Mouse (Mus musculus) embryonic facial prominence, embryonic 12.5 days (tissue): ENCODE data around the gene Arsj. TPM values are rescaled to one million over a fixed set of nuclear protein-coding genes. Genes with fewer than 3 reads are reported as not detected.

Experiments used
- ATAC-seq: fragments of 200-750 bp; cut with Nextera tagmentation; 2 replicates; pipeline ENCODE4 v1.8.0; 2017; ENCODE audit not compliant: insufficient number of reproducible peaks, insufficient read depth, low FRiP score, low TSS enrichment
- H3K27ac ChIP-seq: fragments of 300-500 bp; sonication (generic); 2 replicates; pipeline ENCODE4 v1.5.1; 2016; ENCODE audit warnings: mild to moderate bottlenecking
- H3K27me3 ChIP-seq: fragments of 300-500 bp; sonication (generic); 2 replicates; pipeline ENCODE4 v1.6.1; 2016; ENCODE audit warnings: mild to moderate bottlenecking, moderate library complexity
- H3K36me3 ChIP-seq: fragments of 300-500 bp; sonication (generic); 2 replicates; pipeline ENCODE4 v1.6.1; 2016; ENCODE audit warnings: mild to moderate bottlenecking
- H3K4me1 ChIP-seq: fragments of 300-500 bp; sonication (generic); 2 replicates; pipeline ENCODE4 v1.6.1; 2016
- H3K4me2 ChIP-seq: fragments of 300-500 bp; sonication (generic); replicated peaks from 2 replicates; pipeline ENCODE4 v1.6.1; 2016; ENCODE audit warnings: mild to moderate bottlenecking, moderate library complexity
- H3K4me3 ChIP-seq: fragments of 300-500 bp; sonication (generic); 2 replicates; pipeline ENCODE4 v1.5.1; 2016; ENCODE audit warnings: mild to moderate bottlenecking
- H3K9ac ChIP-seq: fragments of 300-500 bp; sonication (generic); 2 replicates; pipeline ENCODE4 v1.6.1; 2016; ENCODE audit warnings: mild to moderate bottlenecking, moderate library complexity
- H3K9me3 ChIP-seq: fragments of 300-500 bp; sonication (generic); 2 replicates; pipeline ENCODE4 v1.6.1; 2016; ENCODE audit warnings: mild to moderate bottlenecking, moderate library complexity
- WGBS: fragments of 180-500 bp; shearing (Covaris S2); methylation state at CpG from one replicate; pipeline ENCODE4 v1.1.7; 2016; 5-methylcytosine and 5-hydroxymethylcytosine counted together
- polyA plus RNA-seq: library from polyadenylated mRNA; unstranded; fragments of >200 nt; fragmentation: Nextera tagmentation; extraction: Ambion mirVana; gene quantifications from 2 replicates; pipeline ENCODE4 v1.2.1, GENCODE M21; 2016

Arsj gene
- polyA plus RNA-seq, 1 experiment from 2014 or later: 1.1 TPM

GRCm38 (mm10) chr3:126372815-126373545 lies 9.5 kb downstream of the Arsj start:
- Histone ChIP-seq H3K9me3 (no peaks in the 10 kb centered on the region), H3K9ac (no peak overlapping the region), H3K36me3 (no peaks in the 10 kb centered on the region), H3K27me3 (no peaks in the 10 kb centered on the region), H3K27ac (no peak overlapping the region), H3K4me2 (no peak overlapping the region), H3K4me1 (no peaks in the 10 kb centered on the region), H3K4me3 (no peak overlapping the region)
- WGBS: 73% methylated on average over 9 of the region's 9 CpGs
- no peak for ATAC-seq

GRCm38 (mm10) chr3:126373721-126374120 lies 10.2 kb downstream of the Arsj start:
- Histone ChIP-seq H3K4me1 (no peaks in the 10 kb centered on the region), H3K4me3 (no peak overlapping the region), H3K27me3 (no peaks in the 10 kb centered on the region), H3K27ac (no peak overlapping the region), H3K9me3 (no peaks in the 10 kb centered on the region), H3K4me2 (no peak overlapping the region), H3K9ac (no peak overlapping the region), H3K36me3 (no peaks in the 10 kb centered on the region)
- ATAC-seq: no peak
- WGBS: 79% methylated on average over 1 of the region's 1 CpGs

GRCm38 (mm10) chr3:126379252-126379651 lies 15.8 kb downstream of the Arsj start:
- WGBS: 52% methylated on average over 6 of the region's 6 CpGs
- H3K27ac ChIP-seq: no peak overlapping the region
- no peak overlapping the region for H3K4me2 ChIP-seq
- no peaks in the 10 kb centered on the region for H3K9me3 ChIP-seq
- no peak for ATAC-seq
- no peaks in the 10 kb centered on the region for H3K36me3 ChIP-seq
- H3K27me3 ChIP-seq: no peaks in the 10 kb centered on the region
- H3K4me1 ChIP-seq: no peaks in the 10 kb centered on the region
- H3K9ac ChIP-seq: no peak overlapping the region
- H3K4me3 ChIP-seq: no peak overlapping the region

- Histone ChIP-seq H3K9ac (no peak overlapping the region), H3K4me2 (no peak overlapping the region), H3K9me3 (no peaks in the 10 kb centered on the region), H3K27ac (no peak overlapping the region), H3K27me3 (no peaks in the 10 kb centered on the region), H3K4me3 (no peak overlapping the region), H3K36me3 (no peaks in the 10 kb centered on the region), H3K4me1 (no peaks in the 10 kb centered on the region)
- no peak for ATAC-seq
- WGBS: 77% methylated on average over 2 of the region's 2 CpGs
These were observed 16.2 kb downstream of the Arsj start for GRCm38 (mm10) chr3:126379702-126380101.

- no peak overlapping the region for H3K9ac ChIP-seq
- H3K27ac ChIP-seq: no peak overlapping the region
- no peak overlapping the region for H3K4me3 ChIP-seq
- no peaks in the 10 kb centered on the region for H3K27me3 ChIP-seq
- no peaks in the 10 kb centered on the region for H3K4me1 ChIP-seq
- ATAC-seq: no peak
- no peak overlapping the region for H3K4me2 ChIP-seq
- no peaks in the 10 kb centered on the region for H3K9me3 ChIP-seq
- WGBS: 90% methylated on average over 6 of the region's 6 CpGs
- H3K36me3 ChIP-seq: no peaks in the 10 kb centered on the region
These were observed 19.8 kb downstream of the Arsj start for GRCm38 (mm10) chr3:126383276-126383675.

GRCm38 (mm10) chr3:126384657-126385438 lies 21.4 kb downstream of the Arsj start:
- H3K27ac ChIP-seq: no peak overlapping the region
- H3K9me3 ChIP-seq: no peaks in the 10 kb centered on the region
- no peaks in the 10 kb centered on the region for H3K4me1 ChIP-seq
- no peaks in the 10 kb centered on the region for H3K36me3 ChIP-seq
- H3K4me3 ChIP-seq: no peak overlapping the region
- no peak overlapping the region for H3K9ac ChIP-seq
- no peak overlapping the region for H3K4me2 ChIP-seq
- WGBS: 73% methylated on average over 14 of the region's 14 CpGs
- H3K27me3 ChIP-seq: no peaks in the 10 kb centered on the region
- no peak for ATAC-seq

- H3K4me2 ChIP-seq: no peak overlapping the region
- H3K9ac ChIP-seq: no peak overlapping the region
- H3K4me3 ChIP-seq: no peak overlapping the region
- H3K4me1 ChIP-seq: no peaks in the 10 kb centered on the region
- H3K9me3 ChIP-seq: no peaks in the 10 kb centered on the region
- no peak overlapping the region for H3K27ac ChIP-seq
- no peaks in the 10 kb centered on the region for H3K36me3 ChIP-seq
- no peaks in the 10 kb centered on the region for H3K27me3 ChIP-seq
- 84% methylated on average over 2 of the region's 2 CpGs for WGBS
- no peak for ATAC-seq
These were observed 34.0 kb downstream of the Arsj start for GRCm38 (mm10) chr3:126397451-126397850.

- Histone ChIP-seq H3K27ac (no peak overlapping the region), H3K9me3 (no peaks in the 10 kb centered on the region), H3K36me3 (no peaks in the 10 kb centered on the region), H3K27me3 (no peaks in the 10 kb centered on the region), H3K4me1 (no peaks in the 10 kb centered on the region), H3K4me3 (no peak overlapping the region), H3K4me2 (no peak overlapping the region), H3K9ac (no peak overlapping the region)
- no peak for ATAC-seq
- 63% methylated on average over 7 of the region's 7 CpGs for WGBS
These were observed 34.6 kb downstream of the Arsj start for GRCm38 (mm10) chr3:126397985-126398630.

GRCm38 (mm10) chr3:126400726-126401125 lies 37.2 kb downstream of the Arsj start:
- H3K4me3 ChIP-seq: no peak overlapping the region
- H3K36me3 ChIP-seq: no peaks in the 10 kb centered on the region
- H3K27ac ChIP-seq: no peak overlapping the region
- no peak for ATAC-seq
- no peak overlapping the region for H3K4me2 ChIP-seq
- no peaks in the 10 kb centered on the region for H3K9me3 ChIP-seq
- no peaks in the 10 kb centered on the region for H3K4me1 ChIP-seq
- WGBS: 71% methylated on average over 4 of the region's 4 CpGs
- no peaks in the 10 kb centered on the region for H3K27me3 ChIP-seq
- no peak overlapping the region for H3K9ac ChIP-seq

GRCm38 (mm10) chr3:126402836-126403235 lies 39.4 kb downstream of the Arsj start:
- no peaks in the 10 kb centered on the region for H3K4me1 ChIP-seq
- 22% methylated on average over 3 of the region's 3 CpGs for WGBS
- no peaks in the 10 kb centered on the region for H3K36me3 ChIP-seq
- H3K4me3 ChIP-seq: no peak overlapping the region
- H3K4me2 ChIP-seq: no peak overlapping the region
- no peaks in the 10 kb centered on the region for H3K9me3 ChIP-seq
- H3K27me3 ChIP-seq: no peaks in the 10 kb centered on the region
- ATAC-seq: no peak
- no peak overlapping the region for H3K9ac ChIP-seq
- no peak overlapping the region for H3K27ac ChIP-seq

- Histone ChIP-seq H3K4me3 (no peak overlapping the region), H3K9ac (no peak overlapping the region), H3K9me3 (no peaks in the 10 kb centered on the region), H3K4me2 (no peak overlapping the region), H3K27me3 (no peaks in the 10 kb centered on the region), H3K4me1 (no peaks in the 10 kb centered on the region), H3K27ac (no peak overlapping the region), H3K36me3 (no peaks in the 10 kb centered on the region)
- WGBS: 95% methylated on average over 2 of the region's 2 CpGs
- ATAC-seq: no peak
These were observed 40.7 kb downstream of the Arsj start for GRCm38 (mm10) chr3:126404199-126404598.
